Mouse (Mus musculus): ENCODE data around the gene Btrc.
A peak's percentile ranks its signal among the peaks of the same experiment; 100 is the strongest.
"Not testable (repeated sequence)": the region's sequence is repeated elsewhere in the genome, so short reads cannot be mapped to it uniquely, and the experiment has no call there.

Btrc gene

DNA sequence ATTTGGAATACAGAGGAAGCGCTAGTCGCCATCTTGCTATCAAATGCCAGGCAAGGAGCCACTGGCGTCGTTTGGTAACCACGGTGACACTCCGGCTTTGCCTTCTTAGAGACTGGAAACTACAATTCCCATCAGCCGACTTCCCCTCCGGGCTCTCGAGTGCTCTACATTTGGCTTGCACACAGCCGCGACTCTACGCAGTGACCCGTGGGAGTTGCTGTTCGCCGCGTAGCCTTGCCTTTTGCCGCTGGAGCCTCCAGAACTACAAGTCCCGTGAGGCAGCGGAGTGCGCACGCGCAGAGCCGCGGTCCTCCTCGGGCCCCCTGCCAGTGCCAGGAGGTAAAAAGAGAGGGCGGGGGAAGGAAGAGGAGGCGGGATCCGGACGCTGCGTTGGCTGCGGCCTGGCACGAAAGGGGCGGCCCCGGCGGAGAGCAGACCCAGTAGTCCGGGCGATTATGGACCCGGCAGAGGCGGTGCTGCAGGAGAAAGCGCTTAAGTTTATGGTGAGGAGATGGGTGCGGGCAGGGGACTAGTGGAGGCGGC lies at the start of gene Btrc:
TSS of gene Btrc (plus strand) at position 351 of the 543 bp plus-strand sequence.
- peak; percentile 100 for DNase-seq

DNA sequence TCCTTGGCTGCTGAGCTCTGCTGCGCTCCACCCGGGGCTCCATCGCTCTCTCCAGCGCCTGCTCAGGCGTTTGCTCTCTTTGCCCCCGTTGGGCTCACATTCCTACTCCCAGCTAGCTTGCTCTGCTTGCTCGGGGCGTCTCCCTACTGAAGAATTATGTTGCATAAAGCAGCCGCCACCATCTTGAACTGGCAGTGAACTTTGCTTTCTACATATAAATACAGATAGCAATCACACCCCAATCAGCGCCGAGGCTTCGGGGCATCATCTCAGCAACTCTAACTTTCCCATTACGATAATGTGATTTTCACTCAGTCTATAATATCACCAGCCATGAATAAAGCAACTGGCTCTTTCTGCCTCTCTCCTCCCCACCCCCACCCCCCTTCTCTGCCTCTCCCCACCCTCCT lies 46.1 kb upstream of the Btrc start:
- DNase-seq, result no peak

DNA sequence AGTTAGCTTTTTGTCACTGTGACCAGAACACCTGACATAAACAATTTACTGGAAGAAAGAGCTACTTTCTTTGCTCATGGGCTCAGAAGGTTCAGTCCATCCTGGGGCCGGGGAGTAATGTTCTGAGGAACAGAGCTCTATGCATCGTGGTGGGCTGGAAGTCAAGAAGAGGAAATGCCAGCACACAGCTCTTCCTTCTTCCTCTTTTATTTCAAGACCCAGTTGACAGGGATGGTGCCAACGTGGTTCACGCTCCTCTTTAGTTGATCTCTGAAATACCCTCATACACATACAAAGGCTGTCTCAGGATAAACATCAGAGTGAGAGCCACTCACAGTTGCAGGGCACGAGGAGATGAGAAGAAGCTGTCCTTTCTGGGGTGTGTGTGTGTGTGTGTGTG lies 42.5 kb upstream of the Btrc start:
- no peak for DNase-seq

DNA sequence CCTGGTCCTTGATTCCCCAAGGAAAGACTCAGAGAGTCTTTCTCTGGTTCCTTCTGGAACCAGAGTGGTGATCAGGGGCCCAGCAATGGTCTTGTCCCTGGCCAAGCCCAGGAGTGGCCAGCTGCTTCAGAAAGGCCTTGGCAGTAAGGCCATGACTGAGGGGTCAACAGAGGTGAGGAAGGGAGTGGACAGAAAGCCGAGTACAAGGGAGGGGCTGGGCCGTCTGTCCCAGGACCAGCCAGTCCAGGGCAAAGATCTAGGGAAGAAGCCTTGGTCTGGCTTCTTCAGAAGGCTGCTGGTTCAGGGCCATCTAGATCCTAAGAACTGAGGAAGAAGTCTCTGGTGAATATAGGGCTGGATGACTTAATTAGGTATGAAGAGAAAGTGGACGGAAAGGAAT lies 34.5 kb upstream of the Btrc start:
- no peak for DNase-seq

DNA sequence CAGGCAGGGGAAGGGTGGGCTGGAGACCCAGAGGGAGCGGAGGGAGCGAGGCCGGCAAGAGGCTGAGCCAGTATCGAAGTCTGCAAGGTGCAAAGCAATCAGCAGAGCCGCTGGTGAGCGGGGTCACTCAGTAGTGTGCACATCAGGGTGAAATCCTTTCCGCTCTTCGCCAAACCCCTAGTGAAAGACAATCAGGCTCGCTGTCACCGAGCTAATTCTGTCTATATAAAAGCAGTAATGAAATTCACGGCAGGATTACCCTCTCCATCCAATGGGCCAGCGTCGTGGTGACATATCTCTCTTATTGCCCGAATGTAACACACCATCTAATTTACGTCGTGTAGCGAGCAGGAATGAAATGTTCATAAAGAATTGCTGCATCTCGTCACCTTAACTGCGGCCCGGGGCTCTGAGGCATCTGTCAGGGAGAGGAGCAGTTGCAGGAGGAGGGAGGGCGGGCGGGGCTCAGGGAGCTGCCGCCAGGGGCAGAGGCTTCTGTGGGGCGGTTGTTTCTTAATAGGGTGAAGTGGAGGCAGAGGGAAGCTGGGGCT lies 33.7 kb upstream of the Btrc start:
- DNase-seq, result no peak

DNA sequence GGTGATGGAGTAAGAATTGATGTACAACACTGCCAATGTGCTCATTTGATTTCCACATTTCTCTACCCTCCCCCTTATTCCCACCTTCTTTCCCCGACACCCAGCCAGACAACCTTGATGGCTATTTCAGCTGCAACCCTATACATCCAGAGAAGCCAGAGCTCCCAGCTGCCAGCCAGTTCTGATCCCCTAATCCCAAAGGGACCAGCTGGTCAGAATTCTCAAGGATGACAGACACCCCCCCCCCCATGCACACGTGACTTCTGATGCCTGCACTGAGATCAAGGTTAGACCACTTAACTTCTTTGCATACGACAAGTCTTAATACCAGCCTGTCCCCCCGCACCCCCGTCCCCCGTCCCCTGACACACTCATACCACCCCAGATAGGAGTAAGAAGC lies 26.8 kb upstream of the Btrc start:
- DNase-seq, result no peak

DNA sequence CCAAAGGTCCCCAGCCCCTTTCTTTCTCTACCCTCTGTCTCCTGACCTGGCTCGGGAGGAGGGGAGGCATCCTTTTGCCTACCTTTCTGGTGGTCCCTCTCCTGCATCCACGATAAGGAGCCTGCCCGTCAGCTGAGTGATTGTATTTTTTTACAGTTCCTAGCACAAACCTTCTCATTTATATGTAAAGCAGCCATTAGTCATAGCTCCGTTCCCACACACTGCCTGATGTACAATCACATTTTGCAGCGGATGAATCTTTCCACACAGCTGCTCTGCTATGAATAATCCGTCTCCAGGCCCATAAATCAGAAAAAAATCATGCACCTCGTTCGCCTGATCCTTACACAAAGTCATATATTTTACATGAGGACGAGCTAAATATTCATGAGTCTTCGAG lies 25.4 kb upstream of the Btrc start:
- no peak for DNase-seq

DNA sequence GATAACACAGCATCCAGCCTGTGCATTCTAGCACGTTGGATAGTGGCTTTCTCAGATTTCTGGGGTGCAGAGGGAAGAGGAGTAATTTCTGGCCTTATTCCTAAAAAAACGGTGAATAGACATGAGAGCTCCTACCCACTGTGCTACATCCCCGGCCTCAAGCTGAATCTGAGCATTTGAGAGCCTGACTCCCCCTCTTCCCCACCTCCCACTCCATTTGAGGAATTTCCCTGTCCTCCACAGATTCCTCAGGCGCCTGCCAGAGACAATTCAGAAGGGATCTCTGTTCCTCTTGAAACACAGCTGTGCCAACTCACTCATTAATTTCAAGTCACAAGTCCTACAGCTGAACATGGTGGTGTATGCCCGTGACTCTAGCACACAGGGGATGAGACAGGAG lies 19.6 kb upstream of the Btrc start:
- no peak for DNase-seq

DNA sequence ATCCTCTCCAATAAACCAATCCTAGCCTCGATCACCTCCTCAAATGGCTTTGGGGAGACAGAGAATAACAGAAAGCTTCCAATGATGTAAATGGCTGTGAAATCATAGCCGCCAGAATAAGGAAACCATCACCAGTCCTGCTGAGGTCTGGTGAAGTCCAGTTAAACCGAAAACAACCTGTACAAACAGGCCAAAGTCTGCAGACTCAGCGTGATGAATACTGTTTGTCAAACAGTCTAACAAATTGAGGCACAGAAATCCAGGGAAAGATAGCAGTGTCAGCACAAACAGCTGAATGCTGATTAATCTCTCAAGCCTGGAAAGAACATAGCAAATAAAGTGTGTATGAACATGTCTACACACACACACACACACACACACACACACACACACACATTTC lies 15.3 kb upstream of the Btrc start:
- DNase-seq, result no peak

DNA sequence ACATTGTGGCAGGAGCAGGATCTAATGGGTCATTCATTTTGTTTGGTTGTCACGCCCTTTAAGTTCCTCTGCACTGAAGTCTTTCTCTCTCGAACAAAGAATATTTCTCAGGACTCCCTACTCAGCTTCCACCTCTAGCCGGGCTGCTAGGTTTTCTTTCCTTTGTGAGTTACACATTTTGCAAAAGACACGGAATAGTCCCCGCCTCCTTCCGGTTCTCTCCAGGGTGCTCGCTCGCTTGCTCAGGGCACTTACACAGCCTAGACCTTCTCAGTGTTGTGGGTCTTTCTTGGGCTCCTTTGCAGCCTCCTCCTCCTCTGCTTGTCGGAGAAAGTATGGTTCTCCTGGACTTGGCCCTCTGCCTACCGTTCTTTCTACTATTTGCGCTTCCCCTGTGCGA lies 13.1 kb upstream of the Btrc start:
- no peak for DNase-seq

DNA sequence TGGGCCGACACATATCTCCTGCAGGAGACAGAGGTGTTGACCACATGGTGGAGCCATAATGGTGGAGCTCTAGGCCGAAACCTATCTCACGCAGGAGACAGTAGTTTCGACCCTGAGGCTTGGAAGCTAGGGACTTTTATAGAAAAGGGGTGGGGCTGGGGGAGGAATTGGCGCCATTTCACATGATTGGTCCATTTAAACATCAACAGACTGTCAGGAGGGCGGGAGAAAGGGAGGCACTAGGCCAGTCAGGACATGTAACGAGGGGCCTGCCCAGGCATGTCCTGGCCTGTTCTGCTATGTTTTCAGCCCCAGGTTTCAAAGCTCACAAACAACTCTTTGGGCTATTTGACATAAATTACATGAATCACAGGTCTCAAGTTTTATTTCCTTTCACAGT lies 10.8 kb upstream of the Btrc start:
- not testable (repeated sequence) for DNase-seq

DNA sequence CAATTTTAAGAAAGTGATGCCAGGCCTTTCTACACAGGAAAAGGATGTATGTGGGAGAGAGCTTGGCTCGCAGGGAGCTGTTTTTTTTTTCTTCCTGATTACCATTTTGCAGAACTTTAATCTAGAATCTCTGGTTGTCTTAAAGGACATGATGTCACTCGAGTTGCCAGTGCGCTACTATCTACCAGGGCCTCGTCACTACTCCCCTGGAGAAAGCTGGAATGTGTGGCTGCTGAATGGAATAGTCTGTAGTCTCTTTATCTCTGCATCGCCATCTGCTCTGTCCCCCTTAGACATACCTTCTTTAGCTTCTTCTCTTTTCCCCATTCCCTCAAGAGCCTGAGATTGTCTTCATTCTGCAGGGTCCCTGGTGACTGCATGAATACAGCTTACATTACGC lies 7.9 kb upstream of the Btrc start:
- DNase-seq, result no peak

DNA sequence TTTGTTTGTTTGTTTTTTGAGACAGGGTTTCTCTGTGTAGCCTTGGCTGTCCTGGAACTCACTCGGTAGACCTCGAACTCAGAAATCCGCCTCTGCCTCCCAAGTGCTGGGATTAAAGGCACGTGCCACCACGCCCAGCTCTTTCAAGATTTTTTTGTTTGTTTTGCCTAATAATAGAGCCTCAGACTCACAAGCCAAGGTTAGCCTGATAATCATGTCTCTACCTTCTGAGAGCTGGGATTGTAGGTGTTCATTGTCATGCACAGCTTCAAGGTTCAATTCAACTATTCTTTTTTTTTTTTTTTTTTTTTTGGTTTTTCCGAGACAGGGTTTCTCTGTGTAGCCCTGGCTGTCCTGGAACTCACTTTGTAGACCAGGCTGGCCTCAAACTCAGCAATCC lies 6.7 kb upstream of the Btrc start:
- not testable (repeated sequence) for DNase-seq

DNA sequence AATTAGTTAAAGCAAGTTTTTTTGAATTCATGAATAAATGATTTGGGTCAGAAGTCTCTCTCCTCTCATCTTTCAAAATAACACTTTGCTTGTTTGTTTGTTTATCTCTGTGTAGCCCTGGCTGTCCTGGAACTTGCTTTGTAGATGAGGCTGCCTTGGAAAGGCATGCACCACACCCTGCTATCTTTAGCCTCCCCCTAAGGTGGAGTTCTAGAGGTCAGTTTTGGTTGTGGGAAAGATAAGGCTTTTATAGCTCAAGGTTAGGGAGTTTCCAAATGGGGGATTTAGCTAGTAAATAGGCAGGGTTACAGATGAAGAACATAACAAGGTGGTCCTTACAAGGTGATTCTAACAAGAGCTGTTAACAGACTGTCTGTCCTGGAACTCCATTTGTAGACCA lies 3.0 kb upstream of the Btrc start:
- DNase-seq, result no peak

DNA sequence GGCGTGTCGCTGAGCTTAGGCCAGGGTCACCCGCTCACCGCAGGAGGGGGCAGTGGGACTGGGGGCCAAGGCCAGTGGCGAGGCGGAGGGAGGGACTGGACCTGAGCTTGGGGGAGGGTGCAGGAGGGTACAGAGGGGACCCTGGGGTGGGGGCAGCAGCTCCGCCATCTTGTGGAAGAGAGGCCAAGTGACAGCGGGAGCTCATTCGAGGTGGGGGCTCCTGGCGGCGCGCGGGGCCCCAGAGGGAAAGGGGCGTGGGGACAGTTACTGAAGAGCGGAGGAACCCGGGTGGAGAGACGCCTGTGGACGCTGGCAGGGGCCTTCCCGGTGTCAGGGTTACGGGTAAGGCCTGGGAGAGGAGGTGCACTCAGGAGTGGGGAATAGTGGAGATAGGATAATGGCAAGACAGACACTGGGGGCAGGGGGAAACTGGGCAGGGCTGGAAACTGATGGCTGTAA lies 428 bp downstream of the Btrc start:
- DNase-seq, result no peak

DNA sequence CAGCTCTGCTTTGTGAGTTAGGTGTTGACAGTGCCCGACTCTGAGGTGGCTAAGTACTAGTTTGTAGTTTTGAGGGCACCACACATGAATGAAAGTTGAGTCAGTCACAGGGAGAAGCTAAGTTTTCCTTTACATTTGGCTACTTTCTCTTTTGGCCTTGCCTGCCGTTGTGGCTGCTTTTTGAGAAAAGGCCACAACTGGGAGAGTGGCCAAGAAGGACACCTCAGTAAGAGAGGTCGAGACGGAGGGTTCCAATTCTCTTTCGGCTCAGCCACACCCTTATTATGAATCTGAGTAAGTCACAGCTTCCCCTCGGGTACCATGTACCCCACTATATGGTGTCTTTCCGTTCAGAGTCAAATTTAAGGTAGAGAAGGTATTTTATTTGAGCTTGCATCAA lies 3.1 kb downstream of the Btrc start:
- DNase-seq, result no peak

DNA sequence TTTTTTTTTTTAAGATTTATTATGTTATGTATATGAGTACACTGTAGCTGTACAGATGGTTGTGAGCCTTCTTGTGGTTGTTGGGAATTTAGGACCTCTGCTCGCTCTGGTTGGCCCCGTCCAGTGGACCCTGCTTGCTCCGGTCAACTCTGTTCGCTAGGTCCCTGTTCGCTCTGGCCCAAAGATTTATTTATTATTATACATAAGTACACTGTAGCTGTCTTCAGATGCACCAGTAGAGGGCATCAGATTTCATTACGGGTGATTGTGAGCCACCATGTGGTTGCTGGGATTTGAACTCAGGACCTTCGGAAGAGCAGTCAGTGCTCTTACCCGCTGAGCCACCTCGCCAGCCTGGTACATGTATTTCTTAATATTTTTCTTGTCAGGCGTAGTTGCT lies 21.3 kb downstream of the Btrc start:
- not testable (repeated sequence) for DNase-seq

DNA sequence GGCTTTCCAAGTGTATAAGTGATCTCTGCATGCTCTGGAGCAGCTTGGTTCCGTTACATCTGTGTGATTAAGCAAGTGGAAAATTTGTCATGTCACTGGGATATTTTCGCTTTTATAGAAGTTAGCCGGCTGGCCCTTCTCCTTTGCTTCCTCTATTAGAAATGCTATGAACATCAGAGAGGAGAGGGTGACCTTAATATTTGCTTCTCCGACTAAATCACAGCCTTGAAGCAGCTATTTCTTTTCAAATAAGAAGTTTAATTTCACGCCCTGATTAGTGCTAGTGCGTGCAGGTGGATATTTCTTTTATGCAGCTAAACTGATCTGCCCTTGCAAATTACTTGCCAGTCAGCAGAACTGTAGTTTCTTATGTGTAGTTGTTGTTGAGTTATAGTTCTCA lies 25.0 kb downstream of the Btrc start:
- no peak for DNase-seq

DNA sequence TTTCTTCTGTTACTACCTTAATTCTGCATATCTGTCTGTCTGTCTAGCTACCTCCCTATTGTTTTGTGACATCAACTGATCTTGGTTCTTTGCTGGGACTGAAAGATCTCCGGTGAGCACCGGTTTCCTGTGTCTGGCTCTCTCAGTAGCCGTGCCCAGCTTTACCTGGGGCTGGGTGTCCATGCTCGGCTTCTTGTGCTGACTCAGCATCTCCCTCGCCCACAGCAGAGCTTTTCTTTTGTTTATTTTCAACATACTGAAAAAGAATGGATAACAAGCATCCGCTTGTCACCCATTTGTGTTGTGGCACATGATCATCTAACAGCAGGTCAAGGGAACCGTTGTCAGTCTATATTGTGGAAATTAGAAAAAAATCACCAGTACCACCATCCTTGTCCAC lies 30.5 kb downstream of the Btrc start:
- DNase-seq, result no peak

DNA sequence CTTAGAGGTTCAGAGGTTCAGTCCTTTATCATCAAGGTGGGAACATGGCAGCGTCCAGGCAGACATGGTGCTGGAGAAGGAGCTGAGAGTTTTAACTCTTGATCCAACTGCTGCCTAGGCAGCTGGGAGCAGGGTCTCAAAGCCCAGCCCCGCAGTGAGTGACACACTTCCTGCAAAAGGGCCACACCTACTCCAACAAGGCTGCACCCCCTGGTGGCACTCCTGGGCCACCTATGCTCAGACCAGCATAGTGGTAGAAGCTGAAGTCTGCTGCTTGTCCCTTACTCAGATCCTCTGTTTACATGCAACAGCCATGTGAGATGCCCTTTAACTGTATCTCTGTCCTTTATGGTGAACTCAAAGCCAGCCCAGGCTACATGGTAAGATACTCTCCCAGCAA lies 47.5 kb downstream of the Btrc start:
- peak; percentile 2 to 6 for DNase-seq

DNA sequence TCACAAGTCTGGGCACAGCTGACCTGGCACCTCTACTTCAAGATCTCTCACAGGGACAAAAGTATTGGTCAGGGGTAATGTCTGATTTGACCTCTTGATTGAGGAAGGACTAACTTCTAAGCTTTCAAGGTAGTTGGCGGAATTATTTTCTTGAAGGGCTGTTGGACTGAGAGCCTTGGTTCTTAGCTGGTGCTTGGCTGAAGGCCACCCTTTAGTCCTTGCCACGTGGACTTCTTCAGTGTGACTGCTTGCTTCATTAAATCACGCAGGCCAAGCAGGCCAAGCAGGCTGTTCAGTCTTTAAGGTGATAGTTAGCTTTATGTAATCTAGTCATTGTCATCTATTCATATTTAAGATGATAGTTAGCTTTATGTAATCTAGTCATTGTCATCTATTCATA lies 49.2 kb downstream of the Btrc start:
- no peak for DNase-seq

DNA sequence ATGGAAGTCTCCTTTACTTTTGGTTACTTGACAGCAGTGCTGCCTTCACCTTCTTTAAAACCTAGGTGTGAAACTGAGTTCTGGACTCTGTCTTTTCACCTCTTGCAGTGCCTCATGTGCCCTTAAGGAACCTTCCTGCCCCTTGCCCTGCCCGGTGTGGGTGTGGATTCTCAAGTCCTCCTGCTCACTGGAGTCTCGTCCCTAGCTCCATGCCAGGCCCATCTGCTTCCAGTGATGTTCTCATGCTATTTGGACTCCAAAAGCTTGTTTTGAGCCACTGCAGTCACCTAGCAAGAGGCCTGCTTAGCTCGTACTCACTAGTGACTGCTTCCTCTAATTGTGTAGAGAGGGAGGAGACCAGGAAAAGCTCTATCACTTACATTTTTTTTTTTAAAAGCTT lies 50.4 kb downstream of the Btrc start:
- no peak for DNase-seq

DNA sequence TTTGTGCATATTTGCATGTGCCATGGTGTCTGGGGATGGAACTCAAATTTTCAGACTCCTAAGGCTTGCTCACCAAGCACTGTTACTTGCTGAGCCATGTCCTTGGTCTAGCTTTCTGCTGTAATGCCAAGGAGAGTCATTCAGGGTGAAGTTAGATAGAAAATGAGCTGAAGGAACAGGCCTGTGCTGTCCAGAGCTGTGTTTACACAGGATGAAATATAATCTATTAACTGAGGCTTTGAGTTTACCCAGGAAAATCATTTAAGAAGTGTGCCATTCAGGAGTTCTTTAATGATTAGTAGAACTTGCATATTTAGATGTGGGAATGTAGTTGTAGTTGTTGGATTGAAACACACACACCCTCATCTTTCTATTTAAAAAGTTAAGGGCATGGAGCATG lies 54.1 kb downstream of the Btrc start:
- no peak for DNase-seq

DNA sequence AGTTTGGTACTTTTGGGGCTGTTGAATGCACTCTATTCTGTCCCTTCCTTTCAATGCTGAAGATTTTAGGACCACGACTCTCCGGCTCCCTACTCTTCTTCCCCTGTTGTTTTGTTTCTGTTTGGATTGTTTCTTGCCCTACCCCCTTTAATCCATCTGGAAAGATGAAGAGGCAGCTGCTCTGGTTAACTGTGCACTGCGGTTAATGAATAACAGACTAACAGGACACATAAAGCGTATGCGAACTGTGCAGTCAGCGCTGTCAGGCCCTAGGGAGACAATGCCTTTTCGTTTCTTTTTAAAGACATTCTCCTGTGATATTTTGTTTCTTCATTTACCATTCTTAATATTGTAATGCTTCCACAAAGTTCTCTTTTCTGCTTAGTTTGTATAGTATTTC lies 58.7 kb downstream of the Btrc start:
- no peak for DNase-seq

DNA sequence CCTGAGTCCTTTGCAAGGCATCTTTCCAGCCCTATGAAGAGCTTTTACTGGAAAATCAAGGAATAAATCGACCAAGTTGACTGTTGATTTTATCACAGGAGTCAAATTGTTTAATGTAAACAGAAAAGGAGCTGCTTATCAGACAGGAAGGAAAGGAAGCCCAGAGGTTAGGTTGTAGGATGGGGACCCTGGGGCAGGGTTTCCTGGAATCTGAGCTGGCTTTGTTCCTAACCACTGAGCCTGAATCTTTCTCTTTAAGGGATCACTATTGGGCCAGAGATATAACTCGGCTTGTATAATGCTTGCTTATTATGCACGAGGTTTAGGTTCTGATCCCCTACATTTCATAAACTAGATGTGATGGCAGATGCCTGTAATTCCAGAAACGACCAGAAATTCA lies 64.6 kb downstream of the Btrc start:
- DNase-seq, result no peak

Measured in thymus, adult 18-20 months (tissue).